Mouse (Mus musculus) CD4-positive helper T cell, adult 2 months (primary cell): ENCODE measurements at regions not wholly inside any gene's neighbourhood (a gene's known extent, or its start where the extent isn't known, plus 50 kb on each side); places are given as distances from the start of the nearest gene placed in this dataset.

Experiments used
- DNase-seq: peaks from one replicate; pipeline ENCODE4 v3.0.0-alpha.2; 2012; ENCODE audit warnings: low read depth, missing footprints, low spot score

- no peak for DNase-seq
Measured at GRCm38 (mm10) chr3:37786792-37787191, 62.5 kb upstream of the Gm5148 start.

- no peak for DNase-seq
Measured at GRCm38 (mm10) chr3:37781086-37781485, 56.8 kb upstream of the Gm5148 start.

DNA sequence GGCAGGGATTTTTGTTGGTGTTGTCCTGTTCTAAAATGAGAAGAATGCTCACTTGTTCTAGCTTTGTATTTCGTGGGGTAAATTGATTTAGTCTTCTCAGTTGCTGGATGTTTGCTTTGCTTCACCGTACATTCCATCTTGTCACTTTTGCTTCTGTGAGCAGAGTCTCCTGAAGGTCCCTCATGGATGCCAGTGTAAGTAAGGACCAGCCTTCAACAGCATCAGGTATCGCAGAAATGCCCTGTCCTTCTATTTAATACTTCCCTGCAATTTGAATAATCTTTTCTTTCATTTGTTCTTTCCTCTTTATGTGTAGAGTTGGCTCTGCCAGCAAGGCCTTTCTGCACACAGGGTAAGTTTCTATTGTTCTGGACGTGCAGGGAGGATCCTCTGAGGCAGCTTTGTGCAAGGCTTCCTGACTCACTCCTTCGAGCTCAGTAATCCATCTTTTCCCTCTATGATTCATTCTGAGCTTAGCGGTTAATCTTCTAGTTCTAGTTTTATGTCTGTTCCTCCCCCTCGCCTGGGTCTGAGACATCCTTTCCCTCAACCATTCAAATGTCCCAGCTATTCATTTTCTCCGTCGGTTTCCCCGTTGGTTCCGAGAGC, 55.7 kb upstream of the Gm5148 start:
- DNase-seq = no peak

- no peak for DNase-seq
Measured at GRCm38 (mm10) chr3:37778386-37778785, 54.1 kb upstream of the Gm5148 start.

- no peak for DNase-seq
Measured at GRCm38 (mm10) chr3:37776224-37776623, 51.9 kb upstream of the Gm5148 start.
